Mouse (Mus musculus) lung, embryonic 15.5 days (tissue): Measurements from ENCODE around the gene Gm49405. TPM values are rescaled to one million over a fixed set of nuclear protein-coding genes. Genes with fewer than 3 reads are reported as not detected.

Source experiments
- polyA plus RNA-seq: library from polyadenylated mRNA; unstranded; fragments of >200 nt; fragmentation: Nextera tagmentation; extraction: Ambion mirVana; gene quantifications from 2 replicates; pipeline ENCODE4 v1.2.1, GENCODE M21; 2015

The Gm49405 gene
- polyA plus RNA-seq, 1 experiment from 2014 or later = 2.4 TPM

Other genes with a start within 250 kb of the Gm49405 start
- 25.9 and 31.8 TPM in 2 replicates for gene Kmt5b, start 233.2 kb upstream of the Gm49405 start, polyA plus RNA-seq
- gene Chka, start 148.9 kb upstream of the Gm49405 start, polyA plus RNA-seq = 55.8 and 68.1 TPM in 2 replicates
- gene Tcirg1, start 93.5 kb upstream of the Gm49405 start, polyA plus RNA-seq = 46.6 and 53.1 TPM in 2 replicates
- gene Ndufs8, start 87.9 kb upstream of the Gm49405 start, polyA plus RNA-seq = 303 and 306 TPM in 2 replicates
- gene Aldh3b1, start 70.8 kb upstream of the Gm49405 start, polyA plus RNA-seq = 3.5 and 4.6 TPM in 2 replicates
- 18.4 and 22.3 TPM in 2 replicates for gene Unc93b1, start 65.4 kb upstream of the Gm49405 start, polyA plus RNA-seq
- gene Aldh3b3, start 42.0 kb upstream of the Gm49405 start, polyA plus RNA-seq = 0.11 and 0.13 TPM in 2 replicates
- gene Aldh3b2, start 28.3 kb upstream of the Gm49405 start, polyA plus RNA-seq = 1.3 and 1.5 TPM in 2 replicates
- gene Acy3, start 14.1 kb upstream of the Gm49405 start, polyA plus RNA-seq = 11.1 and 12.5 TPM in 2 replicates
- gene Tbx10, start 7.9 kb upstream of the Gm49405 start, polyA plus RNA-seq = not detected in 2 replicates
- 25.9 and 28.0 TPM in 2 replicates for gene Nudt8, start within 50 bp of the Gm49405 start, polyA plus RNA-seq
- 3.6 and 4.9 TPM in 2 replicates for gene Doc2g, start 2.7 kb downstream of the Gm49405 start, polyA plus RNA-seq
- 191 and 199 TPM in 2 replicates for gene Ndufv1, start 12.2 kb downstream of the Gm49405 start, polyA plus RNA-seq
- 470 and 486 TPM in 2 replicates for gene Gstp1, start 37.4 kb downstream of the Gm49405 start, polyA plus RNA-seq
- gene Gstp2, start 45.4 kb downstream of the Gm49405 start, polyA plus RNA-seq = 3.9 and 5.2 TPM in 2 replicates
- gene Gstp3, start 58.9 kb downstream of the Gm49405 start, polyA plus RNA-seq = 0.22 and 0.83 TPM in 2 replicates
- gene Cabp2, start 81.0 kb downstream of the Gm49405 start, polyA plus RNA-seq = not detected in 2 replicates
- 100 and 103 TPM in 2 replicates for gene Cdk2ap2, start 96.6 kb downstream of the Gm49405 start, polyA plus RNA-seq
- 12.5 and 13.8 TPM in 2 replicates for gene Pitpnm1, start 99.4 kb downstream of the Gm49405 start, polyA plus RNA-seq
- 104 and 106 TPM in 2 replicates for gene Aip, start 125.2 kb downstream of the Gm49405 start, polyA plus RNA-seq
- not detected in 2 replicates for gene Gpr152, start 139.2 kb downstream of the Gm49405 start, polyA plus RNA-seq
- gene Cabp4, start 143.4 kb downstream of the Gm49405 start, polyA plus RNA-seq = 0.11 TPM in 1 of 2 replicates, not detected in the other
- gene Coro1b, start 148.0 kb downstream of the Gm49405 start, polyA plus RNA-seq = 157 and 168 TPM in 2 replicates
- gene Ptprcap, start 153.0 kb downstream of the Gm49405 start, polyA plus RNA-seq = 3.4 and 13.5 TPM in 2 replicates
- gene Rps6kb2, start 162.7 kb downstream of the Gm49405 start, polyA plus RNA-seq = 45.0 and 49.4 TPM in 2 replicates
- 2.4 and 2.8 TPM in 2 replicates for gene Carns1, start 174.9 kb downstream of the Gm49405 start, polyA plus RNA-seq
- gene Tbc1d10c, start 190.7 kb downstream of the Gm49405 start, polyA plus RNA-seq = 2.5 and 6.7 TPM in 2 replicates
- gene Ppp1ca, start 191.4 kb downstream of the Gm49405 start, polyA plus RNA-seq = 974 TPM in 2 replicates
- 32.5 and 34.7 TPM in 2 replicates for gene Rad9a, start 201.0 kb downstream of the Gm49405 start, polyA plus RNA-seq
- 4.7 and 5.5 TPM in 2 replicates for gene Clcf1, start 213.6 kb downstream of the Gm49405 start, polyA plus RNA-seq
- not detected in 2 replicates for gene AC109138.7, start 213.7 kb downstream of the Gm49405 start, polyA plus RNA-seq
- gene Pold4, start 231.3 kb downstream of the Gm49405 start, polyA plus RNA-seq = 27.6 and 32.4 TPM in 2 replicates